15 mouse cellular contexts compared by ENCODE assay signal in the genomic region with DNA sequence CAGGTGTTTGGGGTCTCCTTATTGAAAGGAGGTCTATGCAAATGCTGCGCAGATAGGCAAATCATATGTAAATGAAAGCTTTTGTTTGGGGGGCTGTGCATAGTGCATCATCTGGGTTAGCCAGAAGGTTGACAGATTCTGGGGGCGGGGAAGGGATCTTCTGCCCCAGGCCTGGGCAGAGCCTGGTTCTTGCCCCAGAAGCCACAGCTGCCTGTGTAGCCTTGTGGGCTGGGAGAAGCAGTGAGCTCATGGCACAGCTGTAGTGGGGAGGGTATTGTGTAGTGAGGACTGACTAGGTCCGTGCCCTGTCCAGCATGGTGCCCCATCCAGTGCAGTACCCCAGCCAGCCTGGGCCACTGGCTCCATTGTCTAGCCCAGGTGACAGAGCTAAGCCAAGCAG. TPM values are rescaled to one million over a fixed set of nuclear protein-coding genes. Genes with fewer than 3 reads are reported as not detected.
A peak's percentile ranks its signal among the peaks of the same experiment; 100 is the strongest.
DNase-seq lines count a peak whose midpoint lies in the region; ATAC-seq lines count a peak whose summit lies in the region.
"Had no signal": no experiment of that assay in that cellular context is flagged by ENCODE, and none has a peak within 500 bp of the region (broad histone marks: within the 10 kb centered on the region; RNA-seq: fewer than 3 reads in every experiment).

No protein-coding gene starts in this region.

- H3K4me2 ChIP-seq in forebrain, embryonic 12.5 days = peak overlapping the region; percentile 82
- H3K4me2 ChIP-seq in hindbrain, embryonic 14.5 days (replicated peaks) = peak overlapping the region; percentile 89; the same call in 1 of the 2 replicates
- peak overlapping the region; percentile 70 for H3K4me2 ChIP-seq in neural tube, embryonic 12.5 days (replicated peaks)
- H3K4me2 ChIP-seq: kidney, embryonic 15.5 days had no signal

- peak overlapping the region; percentile 40; the same call in 1 of the 2 replicates for H3K9ac ChIP-seq in forebrain, embryonic 12.5 days
- no peak overlapping the region for H3K9ac ChIP-seq in hindbrain, embryonic 14.5 days
- no peak overlapping the region for H3K9ac ChIP-seq in neural tube, embryonic 12.5 days
- H3K9ac ChIP-seq: kidney, embryonic 15.5 days; liver, embryonic 14.5 days had no signal

- peaks cover 37% of the 10 kb centered on the region for H3K36me3 ChIP-seq in forebrain, embryonic 12.5 days (replicated peaks)
- 0 out of 2 replicates have a peak, but pooled peaks cover 8% of the 10 kb centered on the region for H3K36me3 ChIP-seq in hindbrain, embryonic 14.5 days (replicated peaks; ENCODE audit: control insufficient read depth, insufficient read depth)
- H3K36me3 ChIP-seq in neural tube, embryonic 12.5 days = peaks cover 32% of the 10 kb centered on the region

- 39% methylated on average over 3 of the region's 3 CpGs for WGBS in forebrain, embryonic 12.5 days
- 35% methylated on average over 3 of the region's 3 CpGs for WGBS in hindbrain, embryonic 14.5 days
- 37% methylated on average over 3 of the region's 3 CpGs for WGBS in neural tube, embryonic 12.5 days

- intact Hi-C loops in left cerebral cortex, postnatal 10 days (cut with DNase I) = loop anchor here (5.0 kb wide), 2 partner anchors 153 to 268 kb away; no protein-coding TSS in a partner anchor
- intact Hi-C loops in left cerebral cortex, postnatal 4 days (cut with DNase I) = loop anchor here (5.0 to 10.0 kb wide), 2 partner anchors 153 to 190 kb away; partner anchors contain the start of gene Pex19

- H3K27me3 ChIP-seq in forebrain, embryonic 12.5 days = no peaks in the 10 kb centered on the region
- H3K27me3 ChIP-seq in hindbrain, embryonic 14.5 days (ENCODE audit: control insufficient read depth, insufficient read depth, low read length) = no peaks in the 10 kb centered on the region
- no peaks in the 10 kb centered on the region for H3K27me3 ChIP-seq in neural tube, embryonic 12.5 days (replicated peaks)
- H3K27me3 ChIP-seq: CH12.LX; kidney, embryonic 15.5 days had no signal

- peaks cover 86% of the 10 kb centered on the region for H3K4me1 ChIP-seq in forebrain, embryonic 12.5 days
- peaks cover 49% of the 10 kb centered on the region; the same call in 1 of the 2 replicates for H3K4me1 ChIP-seq in hindbrain, embryonic 14.5 days (replicated peaks; ENCODE audit: control insufficient read depth, insufficient read depth, low read length)
- peaks cover 87% of the 10 kb centered on the region for H3K4me1 ChIP-seq in neural tube, embryonic 12.5 days

- no peaks in the 10 kb centered on the region for H3K9me3 ChIP-seq in forebrain, embryonic 12.5 days
- no peaks in the 10 kb centered on the region for H3K9me3 ChIP-seq in hindbrain, embryonic 14.5 days (ENCODE audit: control insufficient read depth, low read length)
- no peaks in the 10 kb centered on the region for H3K9me3 ChIP-seq in neural tube, embryonic 12.5 days
- H3K9me3 ChIP-seq: kidney, embryonic 15.5 days had no signal

- H3K27ac ChIP-seq in forebrain, embryonic 12.5 days = peak overlapping the region; percentile 88
- peak overlapping the region; percentile 62; the same call in 1 of the 2 replicates for H3K27ac ChIP-seq in hindbrain, embryonic 14.5 days
- H3K27ac ChIP-seq in neural tube, embryonic 12.5 days = peak overlapping the region; percentile 48
- H3K27ac ChIP-seq: kidney, embryonic 15.5 days; liver, embryonic 14.5 days had no signal

- peak overlapping the region; percentile 83; the same call in 1 of the 2 replicates for H3K4me3 ChIP-seq in forebrain, embryonic 12.5 days (replicated peaks)
- H3K4me3 ChIP-seq in hindbrain, embryonic 14.5 days (replicated peaks; ENCODE audit: low read length) = no peak overlapping the region
- H3K4me3 ChIP-seq in neural tube, embryonic 12.5 days = no peak overlapping the region
- H3K4me3 ChIP-seq: kidney, embryonic 15.5 days had no signal

- peak; percentile 9 to 44 for DNase-seq in left cerebral cortex, postnatal 10 days (ENCODE audit: extremely low spot score in 1 of 2, low spot score in 2 of 2)
- no peak for DNase-seq in left cerebral cortex, postnatal 4 days
- DNase-seq in hindbrain, embryonic 14.5 days (ENCODE audit: low spot score) = no peak
- no peak for DNase-seq in thymus, adult 18-20 months
- DNase-seq in testis, postnatal 10 days (ENCODE audit: low spot score) = no peak
- DNase-seq: adrenal gland, postnatal 36 days; heart, postnatal 4 days; layer of hippocampus, postnatal 36 days had no signal

- peak; percentile 21 for ATAC-seq in forebrain, embryonic 12.5 days (ENCODE audit: low FRiP score)
- ATAC-seq in hindbrain, embryonic 14.5 days (ENCODE audit: low FRiP score) = no peak
- peak; percentile 35 for ATAC-seq in neural tube, embryonic 12.5 days (ENCODE audit: low FRiP score, low read depth)

RNA-seq across cellular contexts. Expression of gene Kcnj9, which starts 14.2 kb away (rescaled TPM):
- total RNA-seq in left cerebral cortex, postnatal 10 days (2021) = 10 to 100 TPM; 77.8 to 84.5 TPM
- 10 to 100 TPM; 23.5 to 27.4 TPM for total RNA-seq in left cerebral cortex, postnatal 4 days (2021)
- polyA plus RNA-seq in forebrain, embryonic 12.5 days (2016; fragmentation: Nextera tagmentation; extraction: Ambion mirVana) = 2.5 and 2.8 TPM in 2 replicates
- polyA plus RNA-seq in hindbrain, embryonic 14.5 days (2014; fragmentation: Nextera tagmentation; extraction: Ambion mirVana) = 1.7 and 2.1 TPM in 2 replicates
- 1.4 and 1.6 TPM in 2 replicates for polyA plus RNA-seq in neural tube, embryonic 12.5 days (2016; fragmentation: Nextera tagmentation; extraction: Ambion mirVana)
- total RNA-seq: common myeloid progenitor, adult 5-6 weeks; granulocyte monocyte progenitor cell, adult 5-6 weeks; heart, postnatal 4 days had no signal
- polyA plus RNA-seq: kidney, embryonic 15.5 days had no signal

RNA-seq across cellular contexts. Expression of gene Atp1a2, which starts 17.0 kb away (rescaled TPM):
- total RNA-seq in left cerebral cortex, postnatal 10 days (2021) = 100 to 1,000 TPM; 393 to 413 TPM
- total RNA-seq in left cerebral cortex, postnatal 4 days (2021) = 100 to 1,000 TPM; 211 to 226 TPM
- polyA plus RNA-seq in forebrain, embryonic 12.5 days (2016; fragmentation: Nextera tagmentation; extraction: Ambion mirVana) = 9.5 and 10.8 TPM in 2 replicates
- 27.9 and 29.5 TPM in 2 replicates for polyA plus RNA-seq in hindbrain, embryonic 14.5 days (2014; fragmentation: Nextera tagmentation; extraction: Ambion mirVana)
- polyA plus RNA-seq in neural tube, embryonic 12.5 days (2016; fragmentation: Nextera tagmentation; extraction: Ambion mirVana) = 14.5 and 14.9 TPM in 2 replicates
- total RNA-seq: common myeloid progenitor, adult 5-6 weeks; granulocyte monocyte progenitor cell, adult 5-6 weeks had no signal

RNA-seq across cellular contexts. Expression of gene Kcnj10, which starts 26.1 kb away (rescaled TPM):
- total RNA-seq in left cerebral cortex, postnatal 10 days (2021) = 10 to 100 TPM; 68.5 to 69.3 TPM
- 10 to 100 TPM; 20.4 to 21.3 TPM for total RNA-seq in left cerebral cortex, postnatal 4 days (2021)
- 0.93 and 1.2 TPM in 2 replicates for polyA plus RNA-seq in forebrain, embryonic 12.5 days (2016; fragmentation: Nextera tagmentation; extraction: Ambion mirVana)
- polyA plus RNA-seq in hindbrain, embryonic 14.5 days (2014; fragmentation: Nextera tagmentation; extraction: Ambion mirVana) = 2.8 and 3.5 TPM in 2 replicates
- 0.96 and 1.3 TPM in 2 replicates for polyA plus RNA-seq in neural tube, embryonic 12.5 days (2016; fragmentation: Nextera tagmentation; extraction: Ambion mirVana)

RNA-seq across cellular contexts. Expression of gene Igsf8, which starts 53.5 kb away (rescaled TPM):
- total RNA-seq in left cerebral cortex, postnatal 10 days (2021) = 100 to 1,000 TPM; 216 to 226 TPM
- total RNA-seq in left cerebral cortex, postnatal 4 days (2021) = 100 to 1,000 TPM; 157 to 165 TPM
- 122 and 127 TPM in 2 replicates for polyA plus RNA-seq in forebrain, embryonic 12.5 days (2016; fragmentation: Nextera tagmentation; extraction: Ambion mirVana)
- polyA plus RNA-seq in hindbrain, embryonic 14.5 days (2014; fragmentation: Nextera tagmentation; extraction: Ambion mirVana) = 64.7 and 69.0 TPM in 2 replicates
- polyA plus RNA-seq in neural tube, embryonic 12.5 days (2016; fragmentation: Nextera tagmentation; extraction: Ambion mirVana) = 165 and 171 TPM in 2 replicates

RNA-seq across cellular contexts. Expression of gene Atp1a4, which starts 56.7 kb away (rescaled TPM):
- total RNA-seq in left cerebral cortex, postnatal 10 days (2021) = not detected
- under 1 TPM in 1 of 2 experiments, not detected in 1; 0.58 TPM for total RNA-seq in left cerebral cortex, postnatal 4 days (2021)
- polyA plus RNA-seq in forebrain, embryonic 12.5 days (2016; fragmentation: Nextera tagmentation; extraction: Ambion mirVana) = 0.05 and 0.06 TPM in 2 replicates
- polyA plus RNA-seq in hindbrain, embryonic 14.5 days (2014; fragmentation: Nextera tagmentation; extraction: Ambion mirVana) = 0.15 TPM in 1 of 2 replicates, not detected in the other
- not detected in 2 replicates for polyA plus RNA-seq in neural tube, embryonic 12.5 days (2016; fragmentation: Nextera tagmentation; extraction: Ambion mirVana)
- total RNA-seq: CH12.LX; common myeloid progenitor, adult 5-6 weeks; granulocyte monocyte progenitor cell, adult 5-6 weeks; layer of hippocampus, postnatal 36 days had no signal

Comparison
In these comparisons a context has a peak if more than half of its experiments do, and no peak if none do; other contexts are left out.
1. DNase-seq: peak in left cerebral cortex, postnatal 10 days (2 of 2); none in left cerebral cortex, postnatal 4 days (single experiment), hindbrain, embryonic 14.5 days (single experiment), thymus, adult 18-20 months (0 of 2) and testis, postnatal 10 days (single experiment).
2. Peak in every context shown above with its lines, with median percentiles within 50 percentile points of each other: H3K27ac ChIP-seq and H3K4me2 ChIP-seq.